ENCODE assay signal across 26 mouse cellular contexts in genomic region chr5:112143993-112144621, GRCm38 (mm10).
DNase-seq lines count a peak whose midpoint lies in the region; ATAC-seq and TF ChIP-seq lines count a peak whose summit lies in the region.
"Had no signal": no experiment of that assay in that cellular context is flagged by ENCODE, and none has a peak within 500 bp of the region (broad histone marks: within the 10 kb centered on the region; RNA-seq: fewer than 3 reads in every experiment).

No protein-coding gene starts in this region.

- 47% methylated on average over 16 of the region's 16 CpGs for WGBS in forebrain, postnatal 0 days
- WGBS in forebrain, embryonic 12.5 days, result 78% methylated on average over 16 of the region's 16 CpGs

- no peaks in the 10 kb centered on the region for H3K36me3 ChIP-seq in forebrain, postnatal 0 days (ENCODE audit: insufficient read depth)
- H3K36me3 ChIP-seq in forebrain, embryonic 12.5 days (replicated peaks), result no peaks in the 10 kb centered on the region
- H3K36me3 ChIP-seq: embryonic facial prominence, embryonic 10.5 days; embryonic facial prominence, embryonic 13.5 days; G1E; heart, embryonic 10.5 days; hindbrain, embryonic 12.5 days; hindbrain, embryonic 15.5 days had no signal

- peak overlapping the region; percentile 42; the same call in 1 of the 2 replicates for H3K27ac ChIP-seq in forebrain, postnatal 0 days (ENCODE audit: low read depth, low read length)
- H3K27ac ChIP-seq in forebrain, embryonic 12.5 days, result no peak overlapping the region
- H3K27ac ChIP-seq: embryonic facial prominence, embryonic 10.5 days; embryonic facial prominence, embryonic 13.5 days; heart, adult 2 months; heart, embryonic 10.5 days; hindbrain, embryonic 12.5 days; hindbrain, embryonic 15.5 days had no signal

- ATAC-seq in forebrain, postnatal 0 days, result peak; percentile 76; the same call in 1 of the 2 replicates
- no peak for ATAC-seq in forebrain, embryonic 12.5 days (ENCODE audit: low FRiP score)
- ATAC-seq: Patski had no signal

- DNase-seq in adrenal gland, postnatal 10 days, result peak; percentile 13
- no peak for DNase-seq in adrenal gland, postnatal 4 days (ENCODE audit: low spot score in 2 of 2)
- DNase-seq in forebrain, postnatal 0 days, result peak; percentile 60
- peak; percentile 25 for DNase-seq in right cerebral cortex, postnatal 4 days
- no peak for DNase-seq in right cerebral cortex, adult 18-20 months
- DNase-seq: adrenal gland, postnatal 36 days; B cell, adult 2 months; cerebellum, adult 11-12 months; cerebellum, adult 8-10 months; cerebellum, postnatal 10 days; cerebellum, postnatal 36 days; embryo, embryonic 11 days; gastrocnemius, postnatal 25 days; heart, adult 2 months; kidney, adult 11 months; kidney, adult 8-10 months had no signal

- no peak overlapping the region for H3K4me3 ChIP-seq in forebrain, postnatal 0 days (ENCODE audit: low read depth, low read length)
- no peak overlapping the region for H3K4me3 ChIP-seq in forebrain, embryonic 12.5 days (replicated peaks)
- H3K4me3 ChIP-seq: embryonic facial prominence, embryonic 10.5 days; embryonic facial prominence, embryonic 13.5 days; erythroblast, embryonic 14.5 days; heart, adult 2 months; heart, embryonic 10.5 days; hindbrain, embryonic 12.5 days; hindbrain, embryonic 15.5 days had no signal

- H3K9ac ChIP-seq in forebrain, postnatal 0 days, result no peak overlapping the region
- no peak overlapping the region; the same call in 1 of the 2 replicates for H3K9ac ChIP-seq in forebrain, embryonic 12.5 days
- H3K9ac ChIP-seq: embryonic facial prominence, embryonic 13.5 days; hindbrain, embryonic 12.5 days; hindbrain, embryonic 15.5 days had no signal

- no peaks in the 10 kb centered on the region for H3K27me3 ChIP-seq in forebrain, postnatal 0 days (ENCODE audit: insufficient read depth, low read length)
- H3K27me3 ChIP-seq in forebrain, embryonic 12.5 days, result 0 out of 2 replicates have a peak, but pooled peaks cover 11% of the 10 kb centered on the region
- H3K27me3 ChIP-seq: CH12.LX; embryonic facial prominence, embryonic 13.5 days; hindbrain, embryonic 15.5 days had no signal

- no peaks in the 10 kb centered on the region for H3K4me1 ChIP-seq in forebrain, postnatal 0 days (ENCODE audit: insufficient read depth)
- peaks cover 9% of the 10 kb centered on the region; the same call in 1 of the 2 replicates for H3K4me1 ChIP-seq in forebrain, embryonic 12.5 days
- H3K4me1 ChIP-seq: heart, embryonic 10.5 days had no signal

- no peak for TF ChIP-seq CTCF in forebrain, postnatal 0 days (IDR thresholded peaks at IDR 0.05; ENCODE audit: low read depth)

- no peak overlapping the region for H3K4me2 ChIP-seq in forebrain, postnatal 0 days (ENCODE audit: low read depth)
- no peak overlapping the region for H3K4me2 ChIP-seq in forebrain, embryonic 12.5 days
- H3K4me2 ChIP-seq: embryonic facial prominence, embryonic 13.5 days; hindbrain, embryonic 12.5 days; hindbrain, embryonic 15.5 days had no signal

- H3K9me3 ChIP-seq in forebrain, postnatal 0 days (ENCODE audit: low read length), result no peaks in the 10 kb centered on the region
- no peaks in the 10 kb centered on the region for H3K9me3 ChIP-seq in forebrain, embryonic 12.5 days
- H3K9me3 ChIP-seq: embryonic facial prominence, embryonic 10.5 days; embryonic facial prominence, embryonic 13.5 days; heart, embryonic 10.5 days; hindbrain, embryonic 12.5 days; hindbrain, embryonic 15.5 days had no signal

Comparison
In these comparisons a context has a peak if more than half of its experiments do, and no peak if none do; other contexts are left out.
1. DNase-seq: peak in adrenal gland, postnatal 10 days (single experiment), forebrain, postnatal 0 days (single experiment) and right cerebral cortex, postnatal 4 days (single experiment); none in adrenal gland, postnatal 4 days (0 of 2) and right cerebral cortex, adult 18-20 months (single experiment).